Comparison of ENCODE assay signal across 15 mouse cellular contexts in the genomic region with DNA sequence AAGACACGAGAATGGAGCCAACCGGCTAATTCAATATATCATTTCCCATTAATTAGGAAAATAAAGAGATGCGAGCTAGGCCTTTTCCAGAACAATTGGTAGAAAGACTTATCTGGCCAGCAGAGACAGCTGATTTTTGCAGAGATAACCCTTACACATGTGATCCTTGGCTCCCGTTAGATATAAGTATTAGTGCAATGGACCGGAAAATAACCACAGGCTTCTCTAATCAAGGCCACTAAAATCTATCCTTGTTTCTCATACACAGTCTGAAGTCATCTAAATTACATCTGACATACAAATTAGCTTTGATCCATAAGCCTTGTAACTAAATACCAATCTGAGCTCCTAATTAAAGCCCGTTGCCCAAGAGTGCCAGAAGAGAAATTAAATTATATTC.
"Had no signal": no experiment of that assay in that cellular context is flagged by ENCODE, and none has a peak within 500 bp of the region (broad histone marks: within the 10 kb centered on the region; RNA-seq: fewer than 3 reads in every experiment).

No protein-coding gene starts in this region.

- DNase-seq: kidney, adult 8-10 months; kidney, postnatal 25 days; lung, embryonic 14.5 days; lung, postnatal 10 days; lung, postnatal 4 days; right cerebral cortex, adult 18-20 months; right cerebral cortex, postnatal 25 days; thymus, postnatal 4 days had no signal

- H3K4me2 ChIP-seq: limb, embryonic 15.5 days; liver, embryonic 12.5 days; lung, embryonic 14.5 days; neural tube, embryonic 12.5 days had no signal

- H3K27me3 ChIP-seq: limb, embryonic 15.5 days; liver, embryonic 12.5 days; neural tube, embryonic 12.5 days had no signal

- H3K9ac ChIP-seq: limb, embryonic 15.5 days; liver, embryonic 12.5 days; lung, embryonic 14.5 days; neural tube, embryonic 12.5 days had no signal

- H3K36me3 ChIP-seq: limb, embryonic 15.5 days; liver, embryonic 12.5 days; midbrain, embryonic 10.5 days; neural tube, embryonic 12.5 days had no signal

- H3K4me1 ChIP-seq: limb, embryonic 15.5 days; liver, embryonic 12.5 days; midbrain, embryonic 10.5 days; neural tube, embryonic 12.5 days had no signal

- H3K4me3 ChIP-seq: left cerebral cortex, adult 2 months; limb, embryonic 15.5 days; liver, embryonic 12.5 days; midbrain, embryonic 10.5 days; myocyte; neural tube, embryonic 12.5 days had no signal

- H3K27ac ChIP-seq: left cerebral cortex, adult 2 months; limb, embryonic 15.5 days; liver, embryonic 12.5 days; midbrain, embryonic 10.5 days; neural tube, embryonic 12.5 days; stomach, postnatal 0 days had no signal

- ATAC-seq: liver, embryonic 12.5 days had no signal

- H3K9me3 ChIP-seq: limb, embryonic 15.5 days; liver, embryonic 12.5 days; midbrain, embryonic 10.5 days; neural tube, embryonic 12.5 days had no signal
